Mouse (Mus musculus) liver, embryonic 14.5 days (tissue): Measurements from ENCODE around the gene Mylk. TPM values are rescaled to one million over a fixed set of nuclear protein-coding genes. Genes with fewer than 3 reads are reported as not detected.
A peak's percentile ranks its signal among the peaks of the same experiment; 100 is the strongest.

Experiments
- ATAC-seq: fragments of 200-750 bp; cut with Nextera tagmentation; 2 replicates; pipeline ENCODE4 v1.8.0; 2017; ENCODE audit warnings: moderate number of reproducible peaks, mild to moderate bottlenecking, moderate library complexity; ENCODE audit not compliant: insufficient read depth
- DNase-seq, 3 experiments: peaks; one replicate each; pipeline ENCODE4 v3.0.0-alpha.2; 2012 to 2013; ENCODE audit warnings: low read depth in 3 of 3, low spot score in 3 of 3
- H3K27ac ChIP-seq: fragments of 300-500 bp; sonication (generic); 2 replicates; pipeline ENCODE4 v1.5.1; 2014; ENCODE audit warnings: moderate library complexity, mild to moderate bottlenecking, control low read depth, inconsistent platforms
- H3K27me3 ChIP-seq: fragments of 300-500 bp; sonication (generic); 2 replicates; pipeline ENCODE4 v1.6.1; 2014; ENCODE audit warnings: mild to moderate bottlenecking, low read length, moderate library complexity; ENCODE audit not compliant: control insufficient read depth, insufficient read depth
- H3K36me3 ChIP-seq: fragments of 300-500 bp; sonication (generic); replicated peaks from 2 replicates; pipeline ENCODE4 v1.6.1; 2014; ENCODE audit warnings: low read depth; ENCODE audit not compliant: control insufficient read depth, insufficient read depth
- H3K4me1 ChIP-seq, 2 experiments: fragments of 200-500 bp in 1 of 2; fragments of 300-500 bp in 1 of 2; sonication (generic) in 1 of 2; replicated peaks; 2 replicates each; pipeline ENCODE4 v1.6.1; 2012 to 2014; ENCODE audit warnings: antibody characterized with exemption in 1 of 2, inconsistent platforms in 1 of 2, low read length in 1 of 2; ENCODE audit not compliant: control insufficient read depth in 2 of 2, insufficient read depth in 2 of 2
- H3K4me2 ChIP-seq: fragments of 300-500 bp; sonication (generic); 2 replicates; pipeline ENCODE4 v1.6.1; 2014; ENCODE audit warnings: low read depth, mild to moderate bottlenecking, control low read depth, moderate library complexity
- H3K4me3 ChIP-seq, 2 experiments: fragments of 200-500 bp in 1 of 2; fragments of 300-500 bp in 1 of 2; sonication (generic) in 1 of 2; 2 replicates each; pipeline ENCODE4 v1.5.1; 2012 to 2014; ENCODE audit warnings: low read depth in 2 of 2, low read length in 2 of 2, mild to moderate bottlenecking in 2 of 2, control low read depth in 1 of 2, inconsistent platforms in 1 of 2, moderate library complexity in 1 of 2; ENCODE audit not compliant: insufficient read depth in 1 of 2
- H3K9ac ChIP-seq: fragments of 300-500 bp; sonication (generic); replicated peaks from 2 replicates; pipeline ENCODE4 v1.6.1; 2014; ENCODE audit warnings: mild to moderate bottlenecking, control low read depth, moderate library complexity
- H3K9me3 ChIP-seq: fragments of 300-500 bp; sonication (generic); 2 replicates; pipeline ENCODE4 v1.6.1; 2016; ENCODE audit warnings: low read length, mixed read lengths; ENCODE audit not compliant: control insufficient read depth
- CTCF ChIP-seq: IDR thresholded peaks from 2 replicates; pipeline ENCODE4 v1.5.1; 2016; ENCODE audit warnings: antibody characterized with exemption, low read depth, control low read depth
- EP300 ChIP-seq: IDR thresholded peaks from 2 replicates; pipeline ENCODE4 v1.6.1; 2016; ENCODE audit warnings: antibody characterized with exemption, low read depth
- WGBS: fragments of 180-500 bp; shearing (Covaris S2); extraction: QIAGEN DNeasy Blood & Tissue Kit; methylation state at CpG from one replicate; pipeline ENCODE4 v1.1.7; 2014; ENCODE audit not compliant: insufficient replicate concordance; 5-methylcytosine and 5-hydroxymethylcytosine counted together
- polyA plus RNA-seq, 2 experiments: library from polyadenylated mRNA; depleted of rRNA in 1 of 2; stranded (reverse) in 1 of 2; unstranded in 1 of 2; fragments of >200 nt; fragmentation: Nextera tagmentation in 1 of 2; extraction: Ambion mirVana in 1 of 2; gene quantifications; 2 replicates each; pipeline versions ENCODE4 v1.2.1 to v1.2.3; 2012 to 2014

Mylk gene
- polyA plus RNA-seq, 2 experiments = 4.4 to 5.4 TPM

DNA sequence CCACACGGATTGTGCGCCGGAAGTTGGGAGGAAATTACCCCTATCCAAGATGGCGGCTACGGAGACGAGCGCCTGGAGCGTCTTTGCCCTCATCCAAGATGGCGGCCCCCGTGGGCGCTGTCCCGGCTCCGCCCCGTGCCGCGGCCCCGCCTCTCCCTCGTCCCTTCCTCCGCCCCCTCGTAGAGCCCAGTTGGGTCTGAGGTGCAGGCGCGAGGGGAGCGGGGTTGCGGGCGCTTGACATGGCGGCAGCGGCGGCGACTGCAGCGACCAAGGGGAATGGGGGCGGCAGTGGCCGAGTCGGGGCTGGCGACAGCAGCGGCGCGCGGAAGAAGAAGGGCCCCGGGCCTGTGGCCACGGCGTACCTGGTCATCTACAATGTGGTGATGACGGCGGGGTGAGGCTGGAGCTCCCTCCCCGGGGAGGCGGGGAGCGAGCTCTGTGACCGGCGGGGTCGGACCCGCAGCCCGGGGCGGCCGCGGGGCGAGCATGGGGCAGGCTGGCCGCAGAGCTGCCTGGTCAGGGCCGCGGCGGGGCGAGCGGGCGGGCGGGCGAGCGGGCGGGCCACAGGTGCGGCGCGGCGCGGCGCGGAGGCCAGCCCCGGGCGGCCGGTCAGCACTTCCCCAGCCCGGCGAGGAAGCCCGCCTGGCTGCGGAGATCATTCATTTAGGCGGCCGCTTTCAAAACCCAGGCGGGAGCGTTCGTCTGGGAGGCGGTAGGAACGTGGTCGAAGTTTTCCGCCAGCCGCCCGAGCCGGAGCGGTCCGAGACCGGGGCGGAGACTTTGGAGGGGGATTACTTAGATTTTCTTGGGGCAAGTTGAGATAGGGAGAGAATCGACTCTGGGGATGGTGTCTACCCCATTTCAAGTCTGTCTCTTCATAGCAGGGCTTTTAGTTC, 277.5 kb downstream of the Mylk start, which contains the start of gene Hacd2:
Gene Hacd2 (plus strand): TSS at position 187 of the 896 bp plus-strand sequence.
- no peak within 1 kb of the TSS for H3K27ac ChIP-seq
- no peaks in the 10 kb centered on the region; the same call in 1 of the 2 replicates for H3K9me3 ChIP-seq
- H3K4me1 ChIP-seq = peaks cover 3 to 5% of the 10 kb centered on the region in 2 experiments
- peaks cover 3% of the 10 kb centered on the region for H3K27me3 ChIP-seq
- DNase-seq (peak; percentile 80 to 81 (median 81)), ATAC-seq (peak; percentile 98)
- no peaks in the 10 kb centered on the region; the same call in none of the 2 replicates for H3K36me3 ChIP-seq
- H3K9ac ChIP-seq = peak within 1 kb of the TSS; percentile 84
- H3K4me2 ChIP-seq = peak within 1 kb of the TSS; percentile 79
- WGBS = 1% methylated on average over 82 of the region's 97 CpGs
- no peak for TF ChIP-seq CTCF
- TF ChIP-seq EP300 = no peak
- peak within 1 kb of the TSS; percentile 69 to 97 for H3K4me3 ChIP-seq

- no peaks in the 10 kb centered on the region; the same call in none of the 2 replicates for H3K36me3 ChIP-seq
- 13% methylated on average over 8 of the region's 8 CpGs for WGBS
- ATAC-seq (no peak), DNase-seq (no peak)
- peak overlapping the region; percentile 69 to 97 for H3K4me3 ChIP-seq
- peaks cover 3 to 5% of the 10 kb centered on the region in 2 experiments for H3K4me1 ChIP-seq
- peaks cover 3% of the 10 kb centered on the region for H3K27me3 ChIP-seq
- peak overlapping the region; percentile 84 for H3K9ac ChIP-seq
- H3K27ac ChIP-seq = no peak overlapping the region
- no peaks in the 10 kb centered on the region; the same call in 1 of the 2 replicates for H3K9me3 ChIP-seq
- TF ChIP-seq EP300 (no peak), CTCF (no peak)
- H3K4me2 ChIP-seq = peak overlapping the region; percentile 79
These were observed 278.2 kb downstream of the Mylk start for GRCm38 (mm10) chr16:35023138-35023735.

DNA sequence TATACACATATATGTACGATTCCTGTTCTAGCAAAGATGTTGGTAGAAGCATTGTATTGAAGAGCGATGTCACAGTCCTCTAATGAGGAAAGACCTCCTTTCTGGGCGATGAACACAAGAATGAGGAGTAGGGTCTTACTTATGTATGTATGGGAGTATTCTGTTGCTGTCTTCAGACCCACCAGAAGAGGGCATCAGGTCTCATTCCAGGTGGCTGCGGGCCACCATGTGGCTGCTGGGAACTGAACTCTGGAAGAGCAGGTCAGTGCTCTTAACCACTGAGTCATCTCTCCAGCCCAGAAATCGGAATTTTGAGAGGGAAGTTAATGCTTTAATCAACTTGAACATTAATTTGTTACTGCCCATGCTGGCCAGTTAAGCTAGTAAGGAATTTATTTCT, 279.3 kb downstream of the Mylk start:
- Histone ChIP-seq H3K27ac (no peak overlapping the region), H3K27me3 (peaks cover 3% of the 10 kb centered on the region), H3K4me3 (no peak overlapping the region), H3K4me1 (peaks cover 3 to 5% of the 10 kb centered on the region in 2 experiments), H3K4me2 (no peak overlapping the region), H3K9me3 (no peaks in the 10 kb centered on the region; the same call in 1 of the 2 replicates), H3K9ac (no peak overlapping the region), H3K36me3 (peaks cover 2% of the 10 kb centered on the region)
- TF ChIP-seq CTCF (peak; percentile 60), EP300 (no peak)
- DNase-seq (no peak), ATAC-seq (no peak)
- WGBS = 79% methylated on average over 5 of the region's 5 CpGs

- 63% methylated on average over 4 of the region's 4 CpGs for WGBS
- Histone ChIP-seq H3K4me1 (peaks cover 3 to 5% of the 10 kb centered on the region in 2 experiments), H3K36me3 (peaks cover 2% of the 10 kb centered on the region), H3K4me3 (no peak overlapping the region), H3K27ac (no peak overlapping the region), H3K9me3 (no peaks in the 10 kb centered on the region; the same call in 1 of the 2 replicates), H3K27me3 (peaks cover 3% of the 10 kb centered on the region), H3K9ac (no peak overlapping the region), H3K4me2 (no peak overlapping the region)
- ATAC-seq (no peak), DNase-seq (no peak)
- TF ChIP-seq EP300 (no peak), CTCF (no peak)
These were observed 280.3 kb downstream of the Mylk start for GRCm38 (mm10) chr16:35025347-35025746.

DNA sequence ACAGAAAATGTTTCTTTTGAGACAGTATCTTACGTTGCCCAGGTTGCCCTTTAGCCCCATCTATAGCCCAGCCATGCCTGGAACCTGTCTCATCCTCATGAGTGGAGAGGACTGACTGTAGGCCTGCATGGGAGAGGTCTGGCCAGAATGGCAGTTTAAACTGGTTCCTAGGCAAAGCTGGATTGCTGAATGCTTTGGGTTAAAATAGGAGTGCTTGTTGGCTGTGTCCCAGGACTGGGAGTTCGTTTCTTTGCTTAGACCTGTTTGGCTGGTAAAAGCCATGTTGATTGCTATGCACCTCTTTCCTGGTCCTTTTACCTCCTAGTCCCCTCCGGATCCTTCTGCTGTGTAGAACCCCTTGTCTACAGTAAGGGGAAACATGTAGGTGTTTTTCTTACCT, 288.2 kb downstream of the Mylk start:
- peaks cover 0 to 3% of the 10 kb centered on the region in 2 experiments; a peak in 2 of 4 replicates for H3K4me1 ChIP-seq
- H3K9me3 ChIP-seq = no peaks in the 10 kb centered on the region
- no peaks in the 10 kb centered on the region for H3K27me3 ChIP-seq
- ATAC-seq = no peak
- H3K4me2 ChIP-seq = no peak overlapping the region
- TF ChIP-seq CTCF = no peak
- no peak for TF ChIP-seq EP300
- no peak overlapping the region for H3K9ac ChIP-seq
- peaks cover 4% of the 10 kb centered on the region for H3K36me3 ChIP-seq
- H3K4me3 ChIP-seq = no peak overlapping the region
- no peak overlapping the region for H3K27ac ChIP-seq
- no peak for DNase-seq
- WGBS = 72% methylated on average over 3 of the region's 3 CpGs
